ENCODE assay signal across 22 mouse cellular contexts in genomic region chr2:151998932-151999331, GRCm38 (mm10). TPM values are rescaled to one million over a fixed set of nuclear protein-coding genes. Genes with fewer than 3 reads are reported as not detected.
DNase-seq lines count a peak whose midpoint lies in the region; ATAC-seq lines count a peak whose summit lies in the region.
"Had no signal": no experiment of that assay in that cellular context is flagged by ENCODE, and none has a peak within 500 bp of the region (broad histone marks: within the 10 kb centered on the region; RNA-seq: fewer than 3 reads in every experiment).

No protein-coding gene starts in this region.

- H3K27me3 ChIP-seq in liver, embryonic 15.5 days, result peaks cover 64% of the 10 kb centered on the region

- 18% methylated on average over 4 of the region's 4 CpGs for WGBS in liver, embryonic 15.5 days (ENCODE audit: insufficient replicate concordance)

- intact Hi-C loops in left cerebral cortex, postnatal 10 days (cut with DNase I), result no loop called here

- no peaks in the 10 kb centered on the region for H3K9me3 ChIP-seq in liver, embryonic 15.5 days (replicated peaks)
- H3K9me3 ChIP-seq: embryonic facial prominence, embryonic 10.5 days; embryonic facial prominence, embryonic 13.5 days; forebrain, embryonic 10.5 days; forebrain, embryonic 13.5 days; G1E; hindbrain, embryonic 12.5 days; hindbrain, embryonic 15.5 days had no signal

- peak; percentile 13 for DNase-seq in urinary bladder, postnatal 14 days (ENCODE audit: low spot score)
- no peak for DNase-seq in urinary bladder, postnatal 10 days (ENCODE audit: low spot score)
- DNase-seq in fat pad, adult 2 months (ENCODE audit: extremely low read depth, low read depth, low spot score), result peak; percentile 88
- no peak for DNase-seq in left cerebral cortex, postnatal 10 days (ENCODE audit: extremely low spot score in 1 of 2, low spot score in 2 of 2)
- no peak for DNase-seq in embryo, embryonic 10 days (ENCODE audit: low spot score)
- DNase-seq: cerebellum, adult 11 months; cerebellum, adult 2 months; cerebellum, adult 9-11 months; cerebellum, postnatal 25 days; embryo, embryonic 11 days; gastrocnemius, postnatal 14 days had no signal

- no peaks in the 10 kb centered on the region for H3K36me3 ChIP-seq in liver, embryonic 15.5 days (replicated peaks)
- H3K36me3 ChIP-seq: embryonic facial prominence, embryonic 10.5 days; embryonic facial prominence, embryonic 13.5 days; forebrain, embryonic 10.5 days; G1E; hindbrain, embryonic 12.5 days; hindbrain, embryonic 15.5 days had no signal

- no peak overlapping the region for H3K4me2 ChIP-seq in liver, embryonic 15.5 days
- H3K4me2 ChIP-seq: embryonic facial prominence, embryonic 13.5 days; forebrain, embryonic 13.5 days; hindbrain, embryonic 12.5 days; hindbrain, embryonic 15.5 days had no signal

- H3K9ac ChIP-seq in liver, embryonic 15.5 days, result no peak overlapping the region
- H3K9ac ChIP-seq: embryonic facial prominence, embryonic 13.5 days; forebrain, embryonic 13.5 days; hindbrain, embryonic 12.5 days; hindbrain, embryonic 15.5 days had no signal

- no peak overlapping the region for H3K4me3 ChIP-seq in liver, embryonic 15.5 days (replicated peaks)
- H3K4me3 ChIP-seq: embryonic facial prominence, embryonic 13.5 days; erythroblast, embryonic 14.5 days; forebrain, embryonic 10.5 days; forebrain, embryonic 13.5 days; gastrocnemius, adult 2 months; hindbrain, embryonic 12.5 days; hindbrain, embryonic 15.5 days had no signal

- 0 out of 2 replicates have a peak, but pooled peaks have one; percentile 8 for ATAC-seq in liver, embryonic 15.5 days (ENCODE audit: insufficient read depth)
- ATAC-seq: forebrain, embryonic 13.5 days; forebrain, embryonic 16.5 days had no signal

- H3K4me1 ChIP-seq in liver, embryonic 15.5 days (replicated peaks), result peaks cover 53% of the 10 kb centered on the region

- H3K27ac ChIP-seq in liver, embryonic 15.5 days (replicated peaks), result no peak overlapping the region
- H3K27ac ChIP-seq: embryonic facial prominence, embryonic 10.5 days; embryonic facial prominence, embryonic 13.5 days; forebrain, embryonic 10.5 days; forebrain, embryonic 13.5 days; gastrocnemius, adult 2 months; hindbrain, embryonic 12.5 days; hindbrain, embryonic 15.5 days had no signal

RNA-seq across cellular contexts. Expression of gene Slc52a3, which starts 2.6 kb away (rescaled TPM):
- polyA plus RNA-seq in liver, embryonic 15.5 days (2015; fragmentation: Nextera tagmentation; extraction: Ambion mirVana), result 1.1 and 1.3 TPM in 2 replicates
- total RNA-seq in left cerebral cortex, postnatal 10 days (2021), result 1 to 10 TPM; 3.0 to 3.6 TPM

RNA-seq across cellular contexts. Expression of gene Fam110a, which starts 18.9 kb away (rescaled TPM):
- 9.8 and 10.1 TPM in 2 replicates for polyA plus RNA-seq in liver, embryonic 15.5 days (2015; fragmentation: Nextera tagmentation; extraction: Ambion mirVana)
- total RNA-seq in left cerebral cortex, postnatal 10 days (2021), result 1 to 10 TPM; 6.8 to 7.8 TPM

Comparison
In these comparisons a context has a peak if more than half of its experiments do, and no peak if none do; other contexts are left out.
1. DNase-seq: peak in urinary bladder, postnatal 14 days (single experiment) and fat pad, adult 2 months (single experiment); none in urinary bladder, postnatal 10 days (single experiment), left cerebral cortex, postnatal 10 days (0 of 2) and embryo, embryonic 10 days (single experiment).